Mouse (Mus musculus) spleen, adult 2 months (tissue): ENCODE data around the gene Kif5c. TPM values are rescaled to one million over a fixed set of nuclear protein-coding genes. Genes with fewer than 3 reads are reported as not detected.

Source experiments
- DNase-seq, 2 experiments: peaks; one replicate each; pipeline versions ENCODE4 v3.0.0 to v3.0.0-alpha.2; 2012 to 2021; ENCODE audit warnings: low spot score in 2 of 2, low read depth in 1 of 2
- H3K27ac ChIP-seq: fragments of 200-500 bp; 2 replicates; pipeline ENCODE4 v1.5.1; 2012; ENCODE audit warnings: low read length, inconsistent platforms; ENCODE audit not compliant: insufficient read depth
- H3K27me3 ChIP-seq: fragments of 200-500 bp; 2 replicates; pipeline ENCODE4 v1.6.1; 2012; ENCODE audit warnings: mild to moderate bottlenecking, moderate library complexity, low read length, inconsistent platforms; ENCODE audit not compliant: control insufficient read depth, insufficient read depth
- H3K36me3 ChIP-seq: fragments of 200-500 bp; 2 replicates; pipeline ENCODE4 v1.6.1; 2012; ENCODE audit warnings: mild to moderate bottlenecking, low read length, inconsistent platforms; ENCODE audit not compliant: control insufficient read depth, insufficient read depth
- H3K4me1 ChIP-seq: fragments of 200-500 bp; 2 replicates; pipeline ENCODE4 v1.6.1; 2011; ENCODE audit warnings: inconsistent platforms; ENCODE audit not compliant: control insufficient read depth, insufficient read depth, insufficient read length
- H3K4me3 ChIP-seq: fragments of 200-500 bp; 2 replicates; pipeline ENCODE4 v1.5.1; 2011; ENCODE audit warnings: mild to moderate bottlenecking, inconsistent platforms; ENCODE audit not compliant: insufficient read depth, insufficient read length; ENCODE audit errors: extremely low read depth
- CTCF ChIP-seq: fragments of 200-500 bp; IDR thresholded peaks from 2 replicates; pipeline ENCODE4 v1.5.1; 2011; ENCODE audit warnings: mild to moderate bottlenecking, inconsistent platforms; ENCODE audit not compliant: insufficient read depth, insufficient read length, insufficient replicate concordance; ENCODE audit errors: extremely low read depth
- POLR2A ChIP-seq: fragments of 200-500 bp; IDR thresholded peaks from 2 replicates; pipeline ENCODE4 v1.6.1; 2011; ENCODE audit warnings: low read depth, low read length, inconsistent platforms
- WGBS: fragments of 180-500 bp; shearing (Covaris S2); methylation state at CpG from one replicate; pipeline ENCODE4 v1.1.7; 2018; 5-methylcytosine and 5-hydroxymethylcytosine counted together
- polyA plus RNA-seq: library from polyadenylated mRNA; depleted of rRNA; stranded (reverse); fragments of >200 nt; gene quantifications from 2 replicates; pipeline ENCODE4 v1.2.3, GENCODE M21; 2012; rRNA removed

Kif5c gene
- 0.09 and 0.21 TPM in 2 replicates for polyA plus RNA-seq

DNA sequence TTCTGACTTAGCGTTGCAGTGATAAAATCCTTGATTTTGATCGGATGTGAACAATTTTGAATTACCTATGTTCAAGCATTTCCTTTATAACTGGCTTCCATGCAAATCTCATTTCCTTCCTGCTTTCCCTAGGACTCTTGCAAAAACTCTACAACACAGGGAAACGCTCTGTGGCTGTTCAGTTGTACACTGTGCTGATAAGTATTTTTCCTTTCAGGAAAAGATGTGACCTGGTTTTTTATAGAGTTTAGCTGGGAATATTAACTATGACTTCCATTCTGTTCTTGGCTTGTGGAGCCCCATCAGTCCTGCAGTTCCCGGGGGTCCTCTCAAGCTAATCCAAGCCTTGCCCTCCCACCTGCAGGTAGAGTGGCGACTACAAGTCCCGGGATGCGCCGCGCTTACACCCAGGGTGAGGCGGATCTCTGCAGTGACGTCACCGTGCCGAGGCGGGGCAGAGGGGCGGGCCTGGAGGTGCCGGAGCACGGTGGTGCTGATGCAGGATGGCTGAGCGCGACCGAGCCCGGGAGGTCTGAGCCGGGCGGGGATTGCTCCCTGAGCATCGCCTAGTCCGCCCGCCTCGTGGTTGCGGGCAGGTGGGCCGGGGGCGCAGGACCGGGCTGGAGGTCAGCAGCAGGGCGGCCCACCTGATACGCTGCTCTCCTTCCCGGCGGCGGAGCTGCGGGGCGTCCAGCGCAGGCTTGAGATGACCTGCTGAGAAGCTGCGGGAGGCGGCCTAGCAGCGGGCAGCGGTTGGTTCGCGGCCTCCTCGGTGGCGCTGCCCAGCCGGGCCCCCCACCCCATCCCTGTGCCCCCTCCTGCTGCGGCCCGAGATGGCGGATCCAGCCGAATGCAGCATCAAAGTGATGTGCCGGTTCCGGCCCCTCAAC lies at the start of gene Kif5c:
TSS of gene Kif5c (plus strand) at position 470 of the 890 bp plus-strand sequence.
- no peak for TF ChIP-seq POLR2A
- no peak for TF ChIP-seq CTCF
- DNase-seq: peak; percentile 25 to 76
- Histone ChIP-seq H3K4me3 (peak within 1 kb of the TSS; percentile 54), H3K4me1 (peaks cover 7% of the 10 kb centered on the region), H3K27me3 (peaks cover 15% of the 10 kb centered on the region), H3K27ac (no peak within 1 kb of the TSS), H3K36me3 (no peaks in the 10 kb centered on the region)
- 5% methylated on average over 54 of the region's 54 CpGs for WGBS

DNA sequence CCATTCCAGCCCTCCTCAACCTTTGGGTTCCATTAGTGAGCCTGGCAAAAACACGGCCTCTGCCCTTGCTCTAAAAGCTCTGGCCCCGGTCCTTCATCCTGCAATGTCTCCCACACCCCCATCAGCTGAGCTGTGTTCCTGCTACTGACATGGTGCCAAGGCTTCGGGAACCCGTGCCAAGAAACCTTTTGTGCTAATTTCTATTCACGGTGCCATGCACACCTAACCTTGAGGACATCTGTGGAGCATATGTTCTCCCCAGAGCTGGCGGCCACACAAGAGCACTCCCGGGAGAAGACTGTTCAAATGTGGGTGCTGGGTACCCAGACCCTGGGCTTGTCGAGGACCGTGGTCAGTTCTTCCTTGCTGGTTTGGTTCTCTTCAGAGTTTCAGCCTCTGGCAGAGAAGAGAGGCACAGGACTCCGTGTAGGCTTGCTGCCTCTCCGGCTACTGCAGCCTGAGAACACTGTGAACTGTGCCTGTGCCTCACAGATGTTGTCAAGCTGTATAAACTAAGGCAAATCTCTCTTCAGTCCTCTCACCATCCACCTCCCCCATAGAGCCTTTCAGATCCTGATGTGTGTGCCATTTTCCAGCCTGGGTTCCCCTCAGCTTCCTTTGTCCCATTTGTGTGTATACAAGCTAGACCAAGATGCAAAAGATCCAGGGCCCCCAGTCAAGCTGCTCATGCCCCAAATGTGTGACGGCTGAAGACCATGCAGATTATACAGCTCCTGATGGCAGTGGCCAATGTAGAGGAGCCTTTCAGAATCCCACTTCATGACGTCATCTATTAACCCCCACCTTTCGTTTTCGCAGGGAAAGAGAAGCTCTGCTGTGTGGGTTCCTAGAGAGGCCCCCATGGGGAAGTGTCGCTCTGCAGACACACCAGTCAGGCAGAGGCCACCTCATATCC lies 49.0 kb upstream of the Kif5c start:
- Histone ChIP-seq H3K36me3 (no peaks in the 10 kb centered on the region), H3K27ac (no peak overlapping the region), H3K27me3 (no peaks in the 10 kb centered on the region), H3K4me3 (no peak overlapping the region), H3K4me1 (no peaks in the 10 kb centered on the region)
- no peak for TF ChIP-seq CTCF
- no peak for TF ChIP-seq POLR2A
- WGBS: 68% methylated on average over 16 of the region's 16 CpGs
- no peak for DNase-seq

DNA sequence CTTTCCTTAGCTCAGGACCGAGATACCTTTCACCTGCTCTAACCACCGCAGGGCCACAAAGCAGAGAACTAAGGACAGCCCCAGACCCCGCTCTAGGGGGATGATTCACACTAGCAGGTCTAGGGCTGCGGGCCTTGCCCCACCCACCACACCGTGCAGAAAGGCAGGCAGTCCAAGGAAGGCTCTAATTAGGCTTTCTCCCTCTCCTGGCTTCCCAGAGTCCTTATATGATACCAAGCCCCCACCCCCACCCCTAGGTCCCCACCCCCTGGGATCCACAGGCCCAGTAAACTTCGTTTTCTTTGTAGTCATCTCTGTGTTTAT lies 48.4 kb upstream of the Kif5c start:
- no peaks in the 10 kb centered on the region for H3K27me3 ChIP-seq
- H3K27ac ChIP-seq: no peak overlapping the region
- DNase-seq: no peak
- no peak overlapping the region for H3K4me3 ChIP-seq
- no peaks in the 10 kb centered on the region for H3K4me1 ChIP-seq
- H3K36me3 ChIP-seq: no peaks in the 10 kb centered on the region
- no peak for TF ChIP-seq POLR2A
- no peak for TF ChIP-seq CTCF
- 56% methylated on average over 6 of the region's 6 CpGs for WGBS

DNA sequence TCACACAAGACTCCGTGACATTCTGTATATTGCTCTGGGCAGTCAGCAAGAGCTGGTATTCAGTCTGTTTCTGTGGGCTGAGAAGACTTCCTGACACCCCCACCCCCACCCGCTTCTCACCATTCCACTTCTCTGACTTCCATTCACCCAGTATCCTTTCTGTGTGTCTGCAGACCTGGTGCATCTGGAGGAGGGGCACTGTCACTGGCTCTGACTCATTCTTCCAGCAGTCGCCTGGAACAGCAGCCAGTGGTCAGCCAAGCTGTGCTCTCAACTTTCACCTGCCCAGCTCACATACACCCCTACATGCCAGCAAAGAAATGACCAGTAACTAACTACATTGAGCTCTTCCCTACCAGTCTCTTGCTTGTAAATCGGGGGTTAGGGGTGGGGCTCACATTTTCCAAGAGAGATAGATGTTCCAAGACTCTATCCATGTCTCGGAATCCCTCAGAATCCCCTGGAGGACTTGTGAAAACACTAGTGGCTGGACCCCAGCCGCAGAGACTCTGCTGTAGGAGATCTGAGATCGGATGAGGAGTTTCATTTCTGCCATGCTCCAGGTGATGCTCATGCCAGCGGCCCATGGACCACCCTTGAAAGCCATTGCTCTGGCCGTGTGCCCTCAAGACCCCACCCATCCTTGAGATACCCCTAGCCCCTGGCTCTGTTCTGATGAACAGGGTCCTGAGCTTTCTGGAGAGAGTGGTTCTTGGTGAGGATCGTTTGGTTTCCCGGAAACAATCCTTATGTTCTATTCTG lies 47.8 kb upstream of the Kif5c start:
- WGBS: 79% methylated on average over 11 of the region's 11 CpGs
- Histone ChIP-seq H3K36me3 (no peaks in the 10 kb centered on the region), H3K4me3 (no peak overlapping the region), H3K4me1 (no peaks in the 10 kb centered on the region), H3K27ac (no peak overlapping the region), H3K27me3 (no peaks in the 10 kb centered on the region)
- no peak for DNase-seq
- TF ChIP-seq CTCF (no peak), POLR2A (no peak)

DNA sequence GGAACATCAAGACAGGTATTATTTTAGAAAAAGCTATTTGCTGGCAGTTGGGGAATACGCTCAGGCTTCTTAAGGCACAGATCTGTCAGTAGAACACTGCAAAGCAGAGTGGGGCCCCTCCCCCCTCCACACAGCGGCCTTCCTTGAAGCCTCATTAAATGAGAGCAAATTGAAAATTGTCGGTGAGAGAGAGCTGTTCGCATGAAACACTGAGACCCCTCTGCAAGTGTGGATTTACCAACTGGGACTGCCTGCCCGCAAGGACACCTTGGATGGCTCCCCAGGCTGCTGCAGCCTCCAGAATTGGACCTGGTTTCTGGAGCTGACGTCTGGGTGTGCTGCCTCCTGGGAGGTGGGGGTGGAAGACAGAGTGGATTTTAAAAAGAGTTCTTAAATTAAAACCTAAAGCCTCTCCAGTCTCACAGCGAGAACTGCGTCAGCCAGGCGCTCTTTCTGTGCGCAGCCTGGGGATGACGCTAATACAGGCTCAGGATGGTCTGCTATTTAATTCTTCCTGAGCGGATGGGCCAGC lies 46.9 kb upstream of the Kif5c start:
- no peaks in the 10 kb centered on the region for H3K4me1 ChIP-seq
- H3K27ac ChIP-seq: no peak overlapping the region
- TF ChIP-seq POLR2A: no peak
- TF ChIP-seq CTCF: no peak
- no peak overlapping the region for H3K4me3 ChIP-seq
- WGBS: 89% methylated on average over 12 of the region's 12 CpGs
- H3K36me3 ChIP-seq: no peaks in the 10 kb centered on the region
- no peak for DNase-seq
- no peaks in the 10 kb centered on the region for H3K27me3 ChIP-seq

DNA sequence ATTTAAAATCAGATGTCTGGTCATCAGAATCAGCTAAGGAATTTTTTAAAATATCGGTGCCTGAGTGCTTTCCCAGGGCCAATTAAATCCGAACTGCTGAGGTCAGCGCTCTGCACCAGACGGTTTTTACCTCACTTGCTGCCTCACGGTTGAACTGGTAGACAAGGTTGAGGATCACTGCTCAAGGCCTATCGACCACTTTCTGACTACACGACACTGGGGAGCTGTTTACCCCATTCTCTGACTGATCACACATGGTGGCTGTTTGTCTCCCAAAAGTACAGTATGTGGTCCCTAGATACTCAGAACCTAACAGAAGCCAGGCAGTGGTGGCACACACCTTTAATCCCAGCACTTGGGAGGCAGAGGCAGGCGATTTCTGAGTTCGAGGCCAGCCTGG lies 46.4 kb upstream of the Kif5c start:
- no peak for DNase-seq
- H3K4me1 ChIP-seq: no peaks in the 10 kb centered on the region
- H3K36me3 ChIP-seq: no peaks in the 10 kb centered on the region
- 88% methylated on average over 9 of the region's 9 CpGs for WGBS
- no peaks in the 10 kb centered on the region for H3K27me3 ChIP-seq
- TF ChIP-seq POLR2A (no peak), CTCF (no peak)
- no peak overlapping the region for H3K4me3 ChIP-seq
- H3K27ac ChIP-seq: no peak overlapping the region
